Mouse (Mus musculus): ENCODE results near the gene Marcksl1. TPM values are rescaled to one million over a fixed set of nuclear protein-coding genes. Genes with fewer than 3 reads are reported as not detected.

Gene Marcksl1
- 61.0 and 68.3 TPM in 2 replicates for total RNA-seq (2021)
- long read RNA-seq, transcript Marcksl1-201 (2 exons, 1,605 nt): major isoform, 104 of 112 reads
- long read RNA-seq, partial matches to known transcripts: 7 of 112 reads
- long read RNA-seq, other reads (novel, unspliced or antisense): 1 of 112 reads

DNA sequence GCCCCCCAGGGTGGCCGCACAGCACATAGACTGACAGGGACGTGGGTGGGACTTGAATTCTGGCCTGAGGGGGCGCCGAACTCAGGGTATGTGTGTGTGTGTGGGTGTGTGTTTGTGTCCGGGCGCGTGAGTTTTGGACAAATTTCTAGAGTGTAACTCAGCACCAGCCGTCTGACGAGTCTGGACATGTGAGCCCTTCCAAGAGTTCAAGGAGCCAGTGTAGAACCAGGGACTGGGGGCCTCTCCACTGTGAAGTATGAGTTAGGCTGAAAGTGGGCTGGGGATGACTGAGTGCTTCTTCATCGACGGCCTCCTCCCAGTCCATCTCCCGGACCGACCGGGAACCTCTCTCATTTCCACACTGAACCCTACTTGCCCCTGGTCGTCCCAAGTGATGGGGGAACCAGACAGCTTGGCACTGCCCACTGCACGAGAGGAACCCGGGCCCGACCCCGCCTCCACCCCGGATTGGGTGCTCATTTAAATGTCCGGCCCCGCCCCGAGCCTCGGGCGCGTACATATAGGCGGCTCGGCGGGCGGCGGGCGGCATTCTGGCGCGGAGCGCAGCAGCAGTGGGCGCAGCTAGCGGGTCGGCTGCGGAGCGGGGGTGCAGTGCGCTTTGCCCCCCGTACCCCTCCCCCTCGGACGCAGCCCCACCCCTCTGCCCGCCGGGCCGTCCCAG is at the start of gene Marcksl1:
Gene Marcksl1 (plus strand): TSS at position 496 of the 682 bp plus-strand sequence.
- peak; percentile 89 for DNase-seq

DNA sequence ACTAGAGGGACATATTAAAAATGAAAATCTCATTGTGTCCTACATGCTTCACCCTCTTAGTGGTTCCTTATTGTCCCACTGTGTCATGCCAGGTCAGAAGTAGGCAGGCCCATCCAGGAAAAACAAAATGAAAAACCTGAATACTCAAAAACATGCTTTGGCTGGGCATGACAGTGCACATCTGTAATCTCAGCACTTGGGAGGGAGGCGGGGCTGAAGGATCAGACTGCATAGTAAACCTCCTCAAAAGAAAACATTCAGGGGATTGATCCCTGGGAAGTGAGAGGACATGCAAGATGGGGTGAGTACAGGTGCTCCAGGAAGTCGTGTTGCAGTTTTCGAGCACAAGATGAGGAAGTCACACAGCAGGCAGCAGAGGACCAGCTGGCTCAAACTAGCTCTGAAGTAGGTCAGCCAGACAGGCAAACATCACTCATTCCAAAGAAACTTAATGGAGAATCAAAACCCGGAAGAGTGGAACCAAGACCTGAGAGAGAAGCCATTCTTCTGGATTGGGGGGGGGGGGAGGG is 49.0 kb upstream of the Marcksl1 start:
- no peak for DNase-seq

DNA sequence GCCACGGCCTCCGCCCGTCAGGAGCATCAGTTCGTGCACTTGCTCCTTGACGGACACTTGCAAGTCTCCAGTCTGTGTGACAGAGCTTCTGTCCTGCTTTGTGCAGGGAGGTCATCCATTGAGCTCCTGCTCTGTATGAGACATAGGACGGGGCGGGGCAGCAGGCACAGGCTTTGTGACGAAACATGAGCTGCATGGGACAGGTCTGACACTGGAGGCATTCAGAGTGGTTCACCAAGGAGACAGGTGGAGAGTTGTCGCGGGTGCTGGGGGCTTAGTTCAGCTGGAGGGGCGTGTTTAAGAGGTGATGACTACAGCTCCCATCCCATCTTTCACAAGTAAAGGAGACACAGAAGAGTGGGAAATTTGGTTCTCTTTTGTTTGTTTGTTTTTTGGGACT is 37.3 kb upstream of the Marcksl1 start:
- no peak for DNase-seq

DNA sequence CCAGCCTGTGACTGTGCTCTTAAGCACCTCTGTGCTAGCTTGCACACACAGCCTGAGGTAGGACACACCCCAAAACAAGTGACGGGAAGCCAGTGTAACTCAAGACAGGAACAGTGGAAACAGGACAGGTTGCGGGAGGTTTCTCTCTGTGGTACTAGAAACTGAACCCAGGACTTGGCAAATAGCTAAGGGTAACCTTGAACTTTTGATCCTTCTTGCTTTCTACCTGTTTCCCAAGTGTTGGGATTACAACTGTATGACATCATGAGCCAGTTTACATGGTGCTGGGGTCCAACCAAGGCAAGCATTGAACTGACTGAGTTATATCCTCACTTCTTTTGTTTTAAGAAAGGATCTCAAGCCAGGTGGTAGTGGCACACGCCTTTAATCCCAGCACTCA is 33.5 kb upstream of the Marcksl1 start:
- no peak for DNase-seq

DNA sequence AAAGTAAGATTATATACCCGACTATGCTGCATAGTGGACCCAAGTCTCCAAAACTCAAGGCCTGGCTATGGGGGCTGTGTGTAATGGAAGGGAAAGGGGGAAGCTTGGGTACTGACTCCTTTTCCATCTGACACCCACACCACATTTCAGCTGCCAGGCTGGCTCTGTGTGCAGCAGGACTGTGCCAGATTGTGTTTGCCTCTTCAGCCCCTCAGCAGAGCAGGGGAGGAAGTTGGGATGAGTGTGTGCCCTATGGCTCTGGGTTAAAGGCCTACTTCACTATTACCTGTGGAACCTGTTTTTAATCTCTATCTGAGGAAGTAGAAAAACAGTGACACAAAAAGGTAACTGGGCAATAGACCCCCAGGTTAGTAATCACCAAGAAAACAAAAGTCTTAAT is 32.3 kb upstream of the Marcksl1 start:
- DNase-seq: no peak

DNA sequence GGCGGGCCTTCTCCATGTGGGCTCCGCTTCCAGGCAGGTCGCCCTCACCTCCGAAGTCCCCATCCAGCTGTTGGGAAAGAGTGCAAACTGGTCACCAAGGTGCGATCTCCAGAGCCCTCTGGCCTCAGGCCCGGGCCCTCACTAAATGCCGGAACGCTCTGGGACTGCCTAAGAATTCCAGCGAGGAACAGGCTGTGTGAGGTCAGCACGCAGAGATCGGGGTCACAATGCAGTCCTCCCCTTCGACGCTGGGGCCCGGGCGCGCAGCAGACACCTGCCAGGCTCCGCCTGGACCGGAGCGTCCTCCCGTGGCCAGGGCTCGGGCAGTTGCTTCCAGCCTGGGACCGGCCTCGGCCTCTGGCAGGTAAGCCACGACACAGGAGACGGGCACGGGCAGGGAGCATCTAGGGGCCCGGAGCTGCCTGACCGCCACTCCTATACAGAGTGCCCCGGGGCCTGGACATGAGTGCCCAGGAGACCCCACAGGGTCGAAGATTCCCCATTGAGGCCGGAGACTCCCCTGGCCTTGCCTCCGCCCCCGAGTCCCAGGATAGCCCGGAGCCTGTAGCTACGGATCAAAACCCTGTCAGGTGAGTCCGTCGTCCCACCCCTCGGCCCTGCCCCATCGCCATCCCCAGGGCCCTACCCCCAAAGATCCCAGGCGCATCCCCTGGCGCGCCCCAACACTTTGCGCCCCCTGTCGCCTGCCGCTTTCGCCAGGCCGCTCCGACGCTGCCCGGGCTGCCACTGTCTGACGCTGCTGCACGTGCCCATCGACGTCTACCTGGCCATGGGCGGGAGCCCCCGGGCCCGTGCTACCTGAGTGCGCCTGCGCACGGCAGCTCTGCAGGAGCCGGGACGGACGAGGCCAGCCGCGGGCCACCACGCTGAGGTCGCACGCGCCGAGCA is 22.2 kb upstream of the Marcksl1 start, which contains the start of the genes Tssk3 and Fam229a:
Gene Tssk3 (minus strand): TSS at position 51 of the 909 bp plus-strand sequence.
Gene Fam229a (plus strand): TSS at position 219 of the 909 bp plus-strand sequence.
- DNase-seq: no peak

DNA sequence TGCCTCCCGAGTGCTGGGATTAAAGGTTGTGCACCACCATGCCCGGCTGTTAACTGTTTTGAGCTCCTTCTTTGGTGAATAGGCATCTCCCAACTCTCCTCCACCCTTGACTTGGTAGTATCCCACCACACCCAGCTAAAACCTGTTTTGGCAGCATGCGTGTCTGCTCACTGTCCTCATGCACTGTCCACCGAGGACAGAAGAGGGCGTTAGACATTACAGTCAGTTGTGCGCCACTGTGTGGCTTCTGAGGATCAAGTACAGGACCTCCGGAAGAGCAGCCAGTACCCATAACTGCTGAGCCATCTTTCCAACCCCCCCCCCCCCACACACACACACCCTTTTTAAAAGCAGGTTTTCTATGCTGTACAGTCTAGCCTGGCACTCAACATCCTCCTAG is 18.7 kb upstream of the Marcksl1 start:
- no peak for DNase-seq

DNA sequence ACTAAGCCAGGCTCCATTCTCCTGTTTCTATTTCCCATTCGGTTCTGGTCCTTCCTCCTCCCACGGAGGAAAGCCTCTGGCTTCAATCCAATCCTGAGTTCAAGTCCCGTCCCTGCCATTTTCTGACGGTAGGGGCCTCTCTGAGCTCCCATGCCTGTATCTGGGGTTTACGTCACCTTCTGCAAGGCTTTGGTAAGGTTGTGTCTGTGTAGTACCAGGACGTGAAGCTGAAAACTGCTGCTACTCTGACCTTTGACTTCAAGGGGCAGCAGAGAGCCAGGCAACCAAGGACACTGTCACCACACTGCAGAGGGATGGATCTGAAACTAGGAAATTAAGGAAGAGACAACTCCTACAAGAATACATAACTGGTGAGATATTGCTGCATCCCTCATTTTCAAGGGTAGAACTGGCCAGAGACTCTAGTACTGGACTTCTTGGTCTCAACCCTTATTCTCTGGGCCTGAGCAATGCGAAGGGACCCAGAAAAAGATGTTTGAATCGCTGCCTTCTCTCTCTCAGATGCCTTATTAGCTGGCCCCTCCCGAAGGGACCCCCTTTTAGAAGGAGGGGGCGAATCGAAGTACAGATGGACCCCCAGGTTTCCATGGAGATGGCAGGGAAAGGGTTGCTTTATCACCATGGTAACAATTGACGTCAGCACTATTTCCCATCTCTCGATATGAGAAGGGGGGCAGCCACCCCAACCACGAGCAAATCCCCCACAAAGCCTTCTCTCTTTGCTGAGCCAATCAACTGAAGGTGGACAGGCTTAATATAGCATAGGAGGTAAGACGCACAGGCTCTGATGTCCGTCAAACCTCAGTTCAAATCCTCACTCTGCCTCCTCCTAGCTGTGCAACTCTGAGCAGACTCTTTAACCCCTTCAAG is 17.5 kb upstream of the Marcksl1 start:
- DNase-seq: no peak

DNA sequence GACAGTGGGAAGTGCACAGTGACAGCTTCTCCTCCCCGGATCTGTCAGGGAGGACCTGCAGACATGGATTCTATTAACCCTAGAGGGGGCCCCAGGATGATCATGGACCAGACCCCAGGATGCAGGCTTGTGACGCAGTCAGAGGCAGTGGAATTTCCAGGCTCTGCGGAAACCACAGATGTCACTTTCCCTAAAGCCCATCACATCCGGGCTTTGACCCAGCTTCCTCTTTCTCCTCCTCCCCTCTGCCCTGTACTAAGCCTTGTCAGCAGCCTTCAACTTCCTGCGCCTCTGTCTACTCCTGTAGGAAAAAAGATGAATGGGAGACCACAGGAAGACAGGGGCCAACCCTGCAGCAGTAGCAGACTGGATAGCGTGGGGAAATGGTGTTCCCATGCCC is 16.8 kb upstream of the Marcksl1 start:
- DNase-seq: no peak

DNA sequence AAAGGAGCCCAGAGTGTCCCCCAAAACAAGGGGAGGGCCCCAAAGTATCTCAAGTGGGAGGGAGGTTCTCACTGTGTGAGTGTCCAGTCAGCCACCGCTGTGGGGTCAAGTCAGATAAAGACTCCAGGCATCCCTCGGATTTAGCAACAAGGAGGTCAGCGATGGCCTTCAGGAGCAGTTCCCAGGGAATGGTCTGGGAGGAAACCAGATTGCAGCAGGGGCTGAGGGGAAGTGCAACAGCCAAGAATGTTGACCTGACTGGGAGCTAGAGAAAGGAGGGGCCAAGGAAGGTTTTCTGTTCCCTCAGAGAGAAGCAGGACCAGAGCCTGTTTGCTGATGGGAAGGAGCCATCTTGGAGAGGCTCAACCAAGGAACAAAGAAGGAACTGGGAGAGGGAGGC is 14.4 kb upstream of the Marcksl1 start:
- DNase-seq: no peak

DNA sequence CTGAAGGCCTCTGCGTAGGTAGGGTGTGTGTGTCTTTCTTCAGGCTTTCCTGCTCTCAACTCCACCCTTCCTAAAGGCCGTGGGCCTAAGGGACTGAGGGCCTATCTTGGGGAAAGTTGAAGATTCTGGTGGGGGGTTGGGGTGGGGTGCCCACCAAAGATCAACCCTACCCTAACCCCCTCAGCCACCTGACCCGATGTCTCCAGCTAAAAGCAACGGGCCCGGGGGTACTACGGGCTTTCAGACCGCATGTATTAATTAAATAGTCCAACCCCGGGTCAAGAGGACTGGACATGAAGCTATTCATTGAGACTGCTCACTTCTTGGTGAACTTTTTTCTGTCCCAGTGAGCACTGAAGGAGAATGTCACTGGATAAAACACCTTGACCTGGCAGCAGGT is 13.4 kb upstream of the Marcksl1 start:
- no peak for DNase-seq

DNA sequence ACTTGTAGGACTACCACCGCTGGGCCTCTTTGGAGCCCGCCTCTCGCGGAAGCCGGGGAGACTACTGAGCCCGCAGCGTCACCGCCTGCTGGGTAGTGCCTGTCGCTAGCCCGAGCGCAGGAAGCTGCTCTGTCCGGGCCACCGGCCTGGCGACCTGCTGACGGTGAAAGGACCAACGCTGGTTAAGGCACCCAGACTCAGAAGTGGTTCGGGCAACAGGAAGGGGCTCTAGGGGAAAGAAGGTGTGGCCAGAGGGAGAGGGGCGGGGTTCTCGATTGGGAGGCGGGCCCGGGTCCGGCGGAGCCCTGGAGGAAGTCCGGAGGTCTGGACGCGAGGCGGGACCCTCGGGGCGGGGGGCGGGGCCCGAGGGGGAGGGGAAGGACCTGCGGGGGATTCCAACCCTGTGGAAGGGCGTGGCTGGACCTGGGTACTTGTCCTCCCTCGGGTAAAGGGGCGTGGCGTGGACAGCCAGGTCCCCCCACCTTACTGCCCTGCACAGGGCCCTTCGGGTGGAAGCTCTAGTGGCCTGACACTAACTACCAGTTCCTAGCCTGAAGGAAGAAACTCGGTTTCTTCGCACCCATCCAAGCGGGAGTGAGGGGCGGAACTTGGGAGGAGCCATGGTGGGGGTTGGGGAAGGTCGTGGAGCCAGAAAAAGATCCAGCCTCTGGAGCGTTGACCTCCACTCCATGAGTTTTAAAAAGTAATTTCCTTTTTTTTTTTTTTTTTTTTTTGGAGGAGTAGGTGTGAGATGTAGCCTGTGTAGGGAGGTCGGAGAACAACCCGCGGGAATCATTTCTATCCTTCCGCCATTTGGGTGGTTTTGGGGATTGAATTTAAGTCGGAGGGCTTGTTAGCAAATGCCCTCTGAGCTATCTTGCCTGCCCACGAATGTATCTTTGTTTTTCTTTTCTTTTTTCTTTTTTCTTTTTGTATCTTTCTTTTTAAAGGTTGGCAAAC is 12.5 kb upstream of the Marcksl1 start:
- peak; percentile 92 for DNase-seq

DNA sequence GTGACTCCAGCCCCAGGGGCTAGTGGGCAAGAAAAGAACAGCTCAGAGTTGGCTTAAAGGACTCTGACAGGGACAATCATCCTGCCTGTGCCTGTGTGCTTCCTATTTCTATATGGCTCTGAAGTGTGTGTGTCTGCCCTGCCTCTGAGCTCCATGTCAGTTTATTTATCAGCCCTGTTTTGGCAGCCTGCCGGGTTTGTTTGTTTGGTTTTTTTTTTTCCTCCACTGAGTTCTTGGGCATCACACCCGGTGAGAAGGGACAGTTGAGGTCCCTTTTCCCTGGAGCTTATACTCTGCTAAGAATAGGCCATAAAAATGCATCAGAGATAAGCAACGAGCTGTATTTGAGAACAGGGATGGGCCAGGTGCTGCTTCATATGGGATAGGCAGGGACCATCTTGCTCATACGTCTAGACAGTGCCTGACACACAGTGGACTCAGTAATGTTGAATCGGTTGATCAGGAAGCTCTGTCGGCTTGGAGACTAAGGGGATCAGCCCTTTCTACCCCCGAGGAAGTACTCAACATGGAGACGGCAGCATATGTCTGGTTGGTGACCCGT is 11.0 kb upstream of the Marcksl1 start:
- no peak for DNase-seq

DNA sequence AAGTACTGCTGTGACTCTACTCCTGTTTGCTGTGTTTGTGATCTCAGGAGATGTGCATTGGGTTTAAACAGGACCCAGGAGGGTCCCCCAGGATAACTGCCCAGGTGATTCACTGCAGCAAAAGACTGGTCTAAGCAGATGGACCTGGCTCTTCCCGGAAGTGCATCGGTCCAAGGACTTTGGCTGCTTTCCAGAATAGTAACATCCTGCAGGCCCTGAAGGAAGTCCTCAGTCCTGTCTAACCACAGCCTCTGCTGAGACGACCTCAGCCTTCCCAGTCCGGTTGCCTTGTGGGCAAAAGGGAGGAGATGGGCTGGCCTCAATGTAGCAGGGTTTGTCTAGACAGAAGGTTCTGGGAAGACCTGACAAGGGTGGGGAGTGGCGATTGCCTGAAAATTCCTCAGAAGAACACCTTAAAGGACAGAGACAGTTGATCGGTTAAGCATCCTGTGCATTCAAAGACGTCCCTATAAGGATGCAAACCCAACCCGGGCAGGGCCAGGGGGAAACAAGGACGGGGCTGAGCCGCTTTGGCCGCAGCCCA is 10.4 kb upstream of the Marcksl1 start:
- no peak for DNase-seq

DNA sequence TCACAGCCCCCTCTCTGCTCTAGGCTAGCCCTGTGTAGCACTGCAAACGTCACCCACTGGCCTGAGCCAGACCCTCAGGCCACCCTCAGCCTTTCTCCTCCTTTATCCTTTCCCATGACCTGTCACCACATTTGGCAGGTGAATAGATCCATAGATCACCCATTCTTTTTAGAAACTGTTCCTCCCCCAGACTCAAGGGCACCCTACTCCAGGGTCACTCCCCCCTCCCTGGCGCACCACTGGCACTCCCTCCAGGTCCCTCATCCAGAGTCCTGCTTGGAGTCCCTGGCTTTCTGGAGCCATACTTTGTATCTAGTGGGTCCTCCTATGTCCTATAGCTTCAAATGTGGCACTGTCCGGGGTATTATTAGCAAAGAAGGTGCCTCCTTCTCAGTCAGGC is 7.9 kb upstream of the Marcksl1 start:
- DNase-seq: no peak

DNA sequence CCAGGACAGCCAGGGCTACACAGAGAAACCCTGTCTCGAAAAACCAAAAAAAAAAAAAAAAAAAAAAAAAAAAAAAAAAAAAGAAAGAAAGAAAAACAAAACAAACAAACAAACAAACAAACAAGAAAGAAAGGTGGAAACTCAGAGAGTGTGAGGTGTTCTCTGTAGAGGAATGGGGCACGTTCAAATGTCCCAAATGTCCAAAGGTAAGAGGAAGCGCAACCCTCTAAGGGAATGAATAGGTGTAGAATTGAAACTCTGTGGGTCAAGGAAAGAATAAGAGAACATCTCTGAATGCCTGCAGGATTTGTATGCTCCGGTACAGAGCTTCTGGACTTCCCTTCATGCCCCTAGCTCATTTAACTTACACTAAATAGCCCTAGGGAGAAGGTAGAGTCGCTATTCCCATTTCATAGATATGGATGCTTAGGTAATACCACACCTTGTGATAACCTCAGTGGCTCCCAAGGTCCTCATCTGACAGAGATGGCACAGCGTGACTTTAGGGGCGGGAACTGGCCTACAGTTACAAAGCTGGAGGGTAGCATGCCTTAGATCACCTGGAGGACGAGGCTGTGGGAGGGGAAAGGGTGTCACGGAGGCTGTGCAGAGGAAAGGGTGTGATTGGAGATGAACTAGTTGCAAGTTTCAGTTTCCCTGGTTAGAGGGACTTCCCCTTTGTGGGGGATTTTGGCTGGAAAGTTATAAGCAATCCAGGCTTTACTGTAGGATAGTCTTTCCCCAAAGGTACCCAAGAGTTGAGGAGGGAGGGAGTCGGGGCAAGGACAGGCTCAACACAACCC is 5.7 kb upstream of the Marcksl1 start:
- no peak for DNase-seq

DNA sequence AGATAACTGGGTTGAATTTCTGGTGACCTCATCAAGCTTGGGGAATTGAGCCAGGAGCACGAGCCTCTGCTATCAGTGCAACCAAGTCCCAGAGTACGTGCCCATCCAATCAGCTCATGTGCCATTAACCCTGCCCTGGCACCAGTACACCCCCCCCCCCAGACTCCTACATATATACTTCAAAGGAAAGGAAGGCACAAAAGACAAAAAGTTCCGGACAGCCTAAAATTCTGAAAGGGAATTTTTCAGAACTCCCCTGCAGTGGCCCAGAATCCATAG is 5.2 kb upstream of the Marcksl1 start:
- no peak for DNase-seq

DNA sequence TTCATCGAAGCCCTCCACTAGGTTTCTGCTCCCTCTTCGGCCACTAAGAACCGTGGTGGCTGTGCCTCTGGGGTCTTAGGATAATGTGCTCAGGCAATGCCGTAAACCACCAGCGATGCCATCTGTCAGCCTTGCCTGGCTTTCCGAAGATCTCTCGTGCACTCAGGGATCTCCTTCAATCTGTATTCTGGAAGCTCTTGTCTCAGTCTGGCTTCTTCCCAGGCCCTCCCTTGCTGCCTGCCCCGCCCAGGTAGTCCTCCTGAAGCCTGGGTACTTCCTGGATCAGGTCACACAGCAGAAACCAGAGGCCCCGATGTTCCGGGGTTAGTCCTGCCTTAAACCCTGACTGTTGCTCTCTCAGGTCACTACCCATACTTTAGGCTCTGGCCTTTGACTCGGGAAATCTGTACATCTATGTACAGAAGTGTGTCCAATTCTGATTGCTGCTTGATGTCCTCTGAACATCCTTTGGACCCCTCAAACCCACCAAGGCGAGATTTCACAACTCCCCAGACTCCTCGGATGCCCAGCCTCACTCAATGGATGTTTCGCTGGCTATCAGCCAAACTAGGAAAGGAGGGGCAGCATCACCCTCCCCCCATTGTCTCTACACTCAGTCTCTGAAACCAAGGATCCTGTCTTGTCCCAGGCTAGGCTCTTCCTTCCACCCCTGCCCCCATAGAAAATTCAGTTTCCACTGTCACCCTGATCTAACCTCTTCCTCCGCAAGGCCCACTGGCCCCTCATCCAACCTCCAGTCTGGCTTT is 4.4 kb upstream of the Marcksl1 start:
- no peak for DNase-seq

DNA sequence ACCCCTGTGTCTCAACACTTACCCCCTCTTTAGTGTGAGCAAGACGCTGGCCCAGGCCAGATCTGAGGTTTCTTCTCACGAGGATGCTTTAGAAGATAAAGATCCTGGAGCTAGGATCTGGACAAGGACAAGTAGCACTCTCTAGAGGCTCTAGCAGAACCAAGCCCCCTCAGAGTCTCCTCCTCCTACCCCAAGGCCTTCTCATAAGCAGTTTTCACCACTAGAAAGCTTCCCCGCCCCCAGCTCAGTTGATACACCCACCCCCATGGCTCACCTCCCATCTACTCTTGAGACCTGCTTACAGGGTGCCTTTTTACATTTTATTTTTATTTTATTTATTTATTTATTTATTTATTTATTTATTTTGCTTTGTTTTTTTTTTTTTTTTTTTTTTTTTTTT is 3.7 kb upstream of the Marcksl1 start:
- DNase-seq: no peak
